Mouse (Mus musculus) heart, embryonic 10.5 days (tissue): Measurements from ENCODE around the gene Krt4. TPM values are rescaled to one million over a fixed set of nuclear protein-coding genes. Genes with fewer than 3 reads are reported as not detected.

Experiments
- DNase-seq: peaks from one replicate; pipeline ENCODE4 v3.0.0-alpha.2; 2017; ENCODE audit warnings: low spot score
- H3K27ac ChIP-seq: fragments of 300-500 bp; sonication (generic); 2 replicates; pipeline ENCODE4 v1.5.1; 2016; ENCODE audit warnings: mild to moderate bottlenecking
- H3K27me3 ChIP-seq: fragments of 300-500 bp; sonication (generic); 2 replicates; pipeline ENCODE4 v1.6.1; 2016; ENCODE audit warnings: mild to moderate bottlenecking; ENCODE audit not compliant: poor library complexity, insufficient read depth, severe bottlenecking
- H3K36me3 ChIP-seq: fragments of 300-500 bp; sonication (generic); 2 replicates; pipeline ENCODE4 v1.6.1; 2016; ENCODE audit warnings: mild to moderate bottlenecking, moderate library complexity
- H3K4me1 ChIP-seq: fragments of 300-500 bp; sonication (generic); 2 replicates; pipeline ENCODE4 v1.6.1; 2016; ENCODE audit warnings: mild to moderate bottlenecking
- H3K4me3 ChIP-seq: fragments of 300-500 bp; sonication (generic); 2 replicates; pipeline ENCODE4 v1.5.1; 2016; ENCODE audit warnings: mild to moderate bottlenecking, moderate library complexity
- H3K9me3 ChIP-seq: fragments of 300-500 bp; sonication (generic); 2 replicates; pipeline ENCODE4 v1.6.1; 2016; ENCODE audit warnings: mild to moderate bottlenecking, moderate library complexity
- WGBS: fragments of 180-500 bp; shearing (Covaris S2); methylation state at CpG from one replicate; pipeline ENCODE4 v1.1.7; 2016; 5-methylcytosine and 5-hydroxymethylcytosine counted together
- microRNA-seq: library from miRNA; unstranded; fragments of <30 nt; microRNA quantifications from one replicate; pipeline ENCODE4, GENCODE M21; 2017
- polyA plus RNA-seq: library from polyadenylated mRNA; unstranded; fragments of >200 nt; fragmentation: Nextera tagmentation; extraction: Ambion mirVana; gene quantifications from 2 replicates; pipeline ENCODE4 v1.2.1, GENCODE M21; 2016

Krt4 gene
- polyA plus RNA-seq, 1 experiment from 2014 or later: not detected

- DNase-seq: no peak
- H3K4me1 ChIP-seq: peaks cover 4% of the 10 kb centered on the region
- H3K36me3 ChIP-seq: no peaks in the 10 kb centered on the region
- no peak overlapping the region for H3K4me3 ChIP-seq
- H3K27ac ChIP-seq: no peak overlapping the region
- WGBS: 76% methylated on average over 4 of the region's 4 CpGs
- H3K9me3 ChIP-seq: no peaks in the 10 kb centered on the region
- peaks cover 41% of the 10 kb centered on the region; the same call in 1 of the 2 replicates for H3K27me3 ChIP-seq
Measured at GRCm38 (mm10) chr15:101873231-101873630, 51.3 kb downstream of the Krt4 start.

DNA sequence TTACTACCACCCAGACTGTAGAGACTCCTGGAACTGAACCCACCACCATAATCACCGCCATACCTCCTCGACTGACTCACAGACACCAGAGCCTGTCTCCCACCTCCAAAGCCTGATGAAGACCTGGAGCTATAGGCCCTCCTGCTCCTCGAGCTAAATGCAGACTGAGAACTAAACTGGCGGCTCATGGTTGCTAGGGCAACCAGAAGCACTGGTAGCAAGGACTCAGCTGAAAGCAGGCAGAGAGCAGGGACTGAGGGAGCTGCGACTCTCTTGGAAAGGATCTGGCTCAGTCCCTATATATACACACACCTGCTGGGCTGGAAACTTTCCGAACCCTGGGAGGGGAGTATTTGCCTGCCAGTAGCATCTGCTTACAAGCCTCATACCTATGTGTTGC, 55.1 kb downstream of the Krt4 start, which contains the start of gene Krt77:
Gene Krt77, minus strand, starts transcription at position 275 of the 400 bp plus-strand sequence.
- Histone ChIP-seq H3K27me3 (peaks cover 48% of the 10 kb centered on the region; the same call in 1 of the 2 replicates), H3K4me3 (no peak within 1 kb of the TSS), H3K9me3 (no peaks in the 10 kb centered on the region), H3K4me1 (no peaks in the 10 kb centered on the region; the same call in 1 of the 2 replicates), H3K27ac (no peak within 1 kb of the TSS), H3K36me3 (no peaks in the 10 kb centered on the region)
- no peak for DNase-seq
- WGBS: 40% methylated on average over 6 of the region's 6 CpGs

Small RNA genes lying within 50 kb of the gene (microRNA-seq; reads per million reads assigned to microRNA genes)
- not detected for gene Gm44356

Other genes starting within 250 kb of the Krt4 start
- not detected in 2 replicates for gene Krt6b, start 244.4 kb downstream of the Krt4 start, polyA plus RNA-seq
- 0.05 TPM in 1 of 2 replicates, not detected in the other for gene Krt6a, start 230.4 kb downstream of the Krt4 start, polyA plus RNA-seq
- gene Krt5, start 211.8 kb downstream of the Krt4 start, polyA plus RNA-seq: 0.33 and 1.4 TPM in 2 replicates
- gene Krt71, start 181.6 kb downstream of the Krt4 start, polyA plus RNA-seq: not detected in 2 replicates
- not detected in 2 replicates for gene Krt72, start 138.3 kb downstream of the Krt4 start, polyA plus RNA-seq
- not detected in 2 replicates for gene Krt73, start 122.4 kb downstream of the Krt4 start, polyA plus RNA-seq
- gene Krt2, start 106.6 kb downstream of the Krt4 start, polyA plus RNA-seq: not detected in 2 replicates
- 0.30 and 1.0 TPM in 2 replicates for gene Krt1, start 73.9 kb downstream of the Krt4 start, polyA plus RNA-seq
- 0.04 TPM in 1 of 2 replicates, not detected in the other for gene Krt77, start 55.0 kb downstream of the Krt4 start, polyA plus RNA-seq
- not detected in 2 replicates for gene Krt76, start 31.8 kb downstream of the Krt4 start, polyA plus RNA-seq
- 1.8 TPM in 2 replicates for gene Krt79, start 15.6 kb upstream of the Krt4 start, polyA plus RNA-seq
- gene Krt78, start 29.6 kb upstream of the Krt4 start, polyA plus RNA-seq: not detected in 2 replicates
- 83.2 and 193 TPM in 2 replicates for gene Krt8, start 79.7 kb upstream of the Krt4 start, polyA plus RNA-seq
- 78.5 and 184 TPM in 2 replicates for gene Krt18, start 103.4 kb upstream of the Krt4 start, polyA plus RNA-seq
- 85.5 and 99.6 TPM in 2 replicates for gene Eif4b, start 149.0 kb upstream of the Krt4 start, polyA plus RNA-seq
- 19.8 and 19.9 TPM in 2 replicates for gene Tns2, start 175.7 kb upstream of the Krt4 start, polyA plus RNA-seq
- gene Spryd3, start 211.5 kb upstream of the Krt4 start, polyA plus RNA-seq: 19.0 and 19.4 TPM in 2 replicates
- gene Igfbp6, start 219.6 kb upstream of the Krt4 start, polyA plus RNA-seq: 0.64 and 0.67 TPM in 2 replicates
- 2.0 and 7.9 TPM in 2 replicates for gene Soat2, start 225.8 kb upstream of the Krt4 start, polyA plus RNA-seq